Mouse (Mus musculus) limb, embryonic 11.5 days (tissue): ENCODE results near the gene Egfl8. TPM values are rescaled to one million over a fixed set of nuclear protein-coding genes. Genes with fewer than 3 reads are reported as not detected.

Source experiments
- ATAC-seq: fragments of 200-750 bp; cut with Nextera tagmentation; 2 replicates; pipeline ENCODE4 v1.8.0; 2017; ENCODE audit warnings: low read depth; ENCODE audit not compliant: insufficient number of reproducible peaks, low FRiP score, low TSS enrichment
- DNase-seq: peaks from one replicate; pipeline ENCODE4 v3.0.0-alpha.2; 2015; ENCODE audit warnings: low spot score
- H3K27ac ChIP-seq: fragments of 300-500 bp; sonication (generic); replicated peaks from 2 replicates; pipeline ENCODE4 v1.5.1; 2014; ENCODE audit warnings: low read depth, mild to moderate bottlenecking, low read length
- H3K27me3 ChIP-seq: fragments of 300-500 bp; sonication (generic); 2 replicates; pipeline ENCODE4 v1.6.1; 2014; ENCODE audit warnings: mild to moderate bottlenecking, low read length, mixed read lengths; ENCODE audit not compliant: control insufficient read depth, insufficient read depth
- H3K36me3 ChIP-seq: fragments of 300-500 bp; sonication (generic); 2 replicates; pipeline ENCODE4 v1.6.1; 2014; ENCODE audit warnings: mild to moderate bottlenecking, low read length, moderate library complexity, mixed read lengths; ENCODE audit not compliant: control insufficient read depth, insufficient read depth
- H3K4me1 ChIP-seq: fragments of 300-500 bp; sonication (generic); 2 replicates; pipeline ENCODE4 v1.6.1; 2014; ENCODE audit warnings: low read length, mixed read lengths; ENCODE audit not compliant: control insufficient read depth, insufficient read depth
- H3K4me2 ChIP-seq: fragments of 300-500 bp; sonication (generic); 2 replicates; pipeline ENCODE4 v1.6.1; 2014; ENCODE audit warnings: low read depth, mild to moderate bottlenecking, moderate library complexity; ENCODE audit not compliant: severe bottlenecking
- H3K4me3 ChIP-seq: fragments of 300-500 bp; sonication (generic); 2 replicates; pipeline ENCODE4 v1.5.1; 2014; ENCODE audit warnings: low read depth, low read length
- H3K9ac ChIP-seq: fragments of 300-500 bp; sonication (generic); 2 replicates; pipeline ENCODE4 v1.6.1; 2014; ENCODE audit warnings: mild to moderate bottlenecking, low read length
- H3K9me3 ChIP-seq: fragments of 300-500 bp; sonication (generic); 2 replicates; pipeline ENCODE4 v1.6.1; 2016; ENCODE audit warnings: low read length; ENCODE audit not compliant: control insufficient read depth
- WGBS: fragments of 180-500 bp; shearing (Covaris S2); extraction: QIAGEN DNeasy Blood & Tissue Kit; methylation state at CpG from one replicate; pipeline ENCODE4 v1.1.7; 2014; 5-methylcytosine and 5-hydroxymethylcytosine counted together
- polyA plus RNA-seq: library from polyadenylated mRNA; unstranded; fragments of >200 nt; fragmentation: Nextera tagmentation; extraction: Ambion mirVana; gene quantifications from 2 replicates; pipeline ENCODE4 v1.2.1, GENCODE M21; 2014

Gene Egfl8
- polyA plus RNA-seq, 1 experiment from 2014 or later = 3.5 TPM

DNA sequence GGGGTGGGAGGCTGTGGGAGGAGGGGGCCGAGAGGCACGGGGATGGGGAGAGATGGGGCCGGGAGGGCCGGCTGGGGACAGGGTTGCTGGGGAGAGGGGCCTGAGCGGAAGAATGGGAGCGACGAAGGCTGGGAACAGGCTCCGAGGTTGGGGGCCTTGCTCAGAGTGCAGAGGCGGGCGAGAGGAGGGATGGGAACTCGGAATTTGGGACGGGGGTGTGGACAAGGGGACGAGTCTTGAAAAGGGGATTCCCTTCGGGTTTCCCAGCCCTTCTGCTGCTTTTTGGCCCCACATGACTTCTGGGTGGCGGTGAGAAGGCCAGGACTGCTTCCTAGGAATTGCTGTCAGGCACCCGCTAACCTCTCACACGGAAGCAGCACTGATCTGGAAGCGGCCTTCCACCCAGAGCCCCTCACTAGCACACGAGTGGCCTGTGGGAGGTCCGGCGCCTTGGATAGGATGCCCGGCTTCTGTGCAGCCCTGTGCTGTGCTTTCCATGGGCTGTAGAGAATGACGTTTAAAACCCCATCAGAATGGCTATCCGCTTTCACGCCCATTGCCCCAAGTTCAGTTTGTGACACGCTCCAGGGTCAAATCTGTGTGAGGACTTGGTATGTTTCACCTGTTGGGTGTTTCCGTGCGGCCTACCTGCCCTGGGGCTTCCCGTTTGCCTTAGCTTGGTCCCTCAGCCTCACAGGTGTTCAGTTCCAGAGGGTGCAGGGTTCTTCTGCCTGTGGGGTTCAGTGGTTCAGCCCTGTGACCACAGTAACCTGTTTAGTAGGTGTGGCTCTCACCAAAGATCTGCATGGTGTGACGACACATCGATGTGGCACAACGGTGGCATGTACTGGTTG, 9.4 kb downstream of the Egfl8 start:
- Histone ChIP-seq H3K4me3 (peak overlapping the region; percentile 96), H3K4me1 (peaks cover 16% of the 10 kb centered on the region)
- WGBS = 18% methylated on average over 31 of the region's 32 CpGs

DNA sequence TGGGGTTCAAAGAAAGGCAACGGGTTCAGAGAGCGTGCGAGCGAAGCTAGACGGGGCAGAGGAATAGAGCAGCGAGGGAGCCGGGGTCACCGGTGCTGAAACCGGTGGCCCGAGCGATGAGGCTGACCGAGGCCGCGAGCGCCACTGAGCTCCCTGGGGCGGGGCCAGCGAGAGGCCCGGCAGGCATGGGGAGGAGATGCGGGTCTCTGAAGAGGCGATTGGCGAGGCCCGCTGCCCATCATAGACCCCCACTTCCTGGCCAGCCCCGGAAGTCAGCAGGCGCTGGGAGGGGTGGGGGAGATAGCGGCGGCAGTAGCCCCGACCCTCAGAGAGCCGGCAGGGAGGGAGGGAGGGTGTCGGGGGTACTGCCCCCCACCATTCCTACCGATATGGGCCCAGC, 10.2 kb downstream of the Egfl8 start:
- ATAC-seq (peak; percentile 14), DNase-seq (peak; percentile 97)
- Histone ChIP-seq H3K27ac (peak overlapping the region; percentile 72; the same call in 1 of the 2 replicates), H3K9ac (peak overlapping the region; percentile 89), H3K4me3 (peak overlapping the region; percentile 96), H3K4me1 (peaks cover 16% of the 10 kb centered on the region), H3K4me2 (peak overlapping the region; percentile 93), H3K9me3 (no peaks in the 10 kb centered on the region), H3K27me3 (no peaks in the 10 kb centered on the region), H3K36me3 (peaks cover 4% of the 10 kb centered on the region; the same call in 1 of the 2 replicates)
- WGBS = under 1% methylated on average over 23 of the region's 30 CpGs

More for the DNA sequence above, 9.4 kb downstream of the Egfl8 start:
- H3K9ac ChIP-seq = peak overlapping the region; percentile 89
- peaks cover 8% of the 10 kb centered on the region; the same call in 1 of the 2 replicates for H3K36me3 ChIP-seq
- H3K27ac ChIP-seq = peak overlapping the region; percentile 68; the same call in 1 of the 2 replicates
- no peaks in the 10 kb centered on the region for H3K27me3 ChIP-seq
- no peaks in the 10 kb centered on the region for H3K9me3 ChIP-seq
- peak overlapping the region; percentile 93 for H3K4me2 ChIP-seq
- DNase-seq = no peak
- no peak for ATAC-seq

DNA sequence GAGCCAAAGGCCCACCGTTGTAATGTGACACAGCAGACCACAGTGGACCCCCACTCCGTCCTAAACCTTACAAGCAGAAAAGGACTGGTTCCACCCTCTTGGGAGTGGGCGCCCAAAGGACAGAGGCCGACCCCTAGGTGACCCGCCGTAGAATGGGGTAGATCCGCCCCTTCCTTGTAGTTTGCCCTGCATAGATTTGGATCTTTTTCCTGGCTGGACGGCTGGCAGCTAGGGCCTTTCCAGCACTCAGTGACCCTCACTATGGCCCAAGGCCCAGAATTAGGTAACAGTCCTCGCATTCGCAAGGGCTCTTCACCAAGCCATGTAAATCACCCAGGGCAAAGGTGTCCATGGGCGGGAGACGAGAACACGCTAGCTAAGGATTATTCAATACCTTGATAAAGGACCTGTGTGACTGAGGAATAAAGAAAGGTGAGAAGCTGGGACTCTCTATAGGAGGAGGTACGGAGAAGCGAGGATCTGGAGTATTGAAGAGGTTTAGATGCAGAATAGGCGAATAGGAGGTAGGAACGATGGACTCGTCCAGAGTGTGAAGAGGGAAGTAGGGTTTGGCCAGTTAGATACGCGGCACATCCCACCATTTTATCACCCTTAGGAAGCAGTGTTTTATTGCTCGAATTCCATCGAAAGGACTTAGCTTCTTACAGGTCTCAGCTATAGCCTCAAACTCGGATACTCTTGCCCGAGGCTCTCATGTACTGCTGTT, 11.1 kb downstream of the Egfl8 start:
- Histone ChIP-seq H3K27ac (peak overlapping the region; percentile 72), H3K4me1 (peaks cover 16% of the 10 kb centered on the region), H3K4me2 (peak overlapping the region; percentile 93), H3K27me3 (no peaks in the 10 kb centered on the region), H3K4me3 (peak overlapping the region; percentile 96), H3K9ac (peak overlapping the region; percentile 89), H3K9me3 (no peaks in the 10 kb centered on the region), H3K36me3 (peaks cover 7% of the 10 kb centered on the region; the same call in 1 of the 2 replicates)
- WGBS = 10% methylated on average over 24 of the region's 24 CpGs
- ATAC-seq (no peak), DNase-seq (no peak)

DNA sequence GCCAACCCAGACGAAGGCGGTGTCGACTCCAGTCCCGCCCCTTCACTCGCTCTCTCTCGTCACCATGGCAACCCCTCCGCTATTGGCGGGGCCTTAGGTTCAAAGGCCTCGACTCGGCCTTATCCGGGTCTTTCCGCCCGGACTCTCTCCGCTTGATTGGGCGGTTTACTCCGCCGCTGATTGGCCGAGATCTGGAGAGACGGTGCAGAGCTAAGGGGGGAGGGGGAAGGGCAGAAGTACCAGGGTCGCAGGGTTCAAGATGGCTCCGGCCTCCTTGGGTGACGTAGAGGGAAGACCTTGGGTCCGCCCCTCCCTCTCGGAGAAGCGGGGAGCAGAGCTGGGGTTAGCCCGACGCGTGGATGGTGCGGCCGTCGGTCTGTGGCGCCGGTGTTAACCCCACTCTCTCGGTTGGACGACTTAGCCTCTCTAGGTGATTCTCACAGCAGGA, 11.7 kb downstream of the Egfl8 start, which contains the start of gene Agpat1:
TSS of gene Agpat1 (plus strand) at position 202 of the 448 bp plus-strand sequence.
- Histone ChIP-seq H3K27ac (peak within 1 kb of the TSS; percentile 72), H3K36me3 (peaks cover 7% of the 10 kb centered on the region; the same call in 1 of the 2 replicates), H3K9ac (peak within 1 kb of the TSS; percentile 89), H3K4me3 (peak within 1 kb of the TSS; percentile 96), H3K9me3 (no peaks in the 10 kb centered on the region), H3K4me2 (peak within 1 kb of the TSS; percentile 93), H3K27me3 (no peaks in the 10 kb centered on the region), H3K4me1 (peaks cover 16% of the 10 kb centered on the region)
- DNase-seq (peak; percentile 99), ATAC-seq (peak; percentile 90)
- WGBS = 0% methylated on average over 35 of the region's 35 CpGs

DNA sequence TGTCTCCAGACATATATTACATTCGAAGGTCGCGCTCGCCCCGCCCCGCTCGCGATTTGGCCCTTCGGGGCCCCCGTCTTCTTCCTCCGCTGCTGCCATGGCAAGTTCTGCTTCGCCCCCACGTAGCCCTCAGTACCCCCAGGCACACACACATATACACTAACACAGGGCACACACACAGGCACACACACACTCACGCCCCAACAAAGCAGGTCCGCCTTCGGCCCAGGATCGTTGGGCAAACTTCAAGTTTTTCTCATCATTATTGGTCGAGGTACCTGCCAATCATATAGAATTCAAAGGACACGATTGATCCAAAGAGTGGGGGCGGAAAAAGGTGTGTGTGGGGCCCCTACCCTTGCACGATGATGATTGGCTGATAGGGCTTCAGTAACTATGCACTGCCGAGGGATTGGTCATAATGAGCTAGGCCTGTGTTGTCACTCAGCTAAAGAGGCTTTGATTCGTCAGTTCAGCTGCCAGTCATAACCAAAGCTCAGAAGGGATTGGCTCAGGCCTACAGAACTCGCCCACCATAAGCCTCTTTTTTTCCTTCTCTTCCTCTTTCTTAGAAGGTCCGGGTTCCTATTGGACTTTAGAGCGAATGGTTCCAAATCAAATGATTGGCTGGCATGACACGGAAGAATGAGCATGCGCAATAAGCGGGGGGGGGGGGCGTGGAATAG, 12.3 kb downstream of the Egfl8 start, which contains the start of gene Rnf5:
TSS of gene Rnf5 (minus strand) at position 316 of the 686 bp plus-strand sequence.
- peak; percentile 99 for DNase-seq

DNA sequence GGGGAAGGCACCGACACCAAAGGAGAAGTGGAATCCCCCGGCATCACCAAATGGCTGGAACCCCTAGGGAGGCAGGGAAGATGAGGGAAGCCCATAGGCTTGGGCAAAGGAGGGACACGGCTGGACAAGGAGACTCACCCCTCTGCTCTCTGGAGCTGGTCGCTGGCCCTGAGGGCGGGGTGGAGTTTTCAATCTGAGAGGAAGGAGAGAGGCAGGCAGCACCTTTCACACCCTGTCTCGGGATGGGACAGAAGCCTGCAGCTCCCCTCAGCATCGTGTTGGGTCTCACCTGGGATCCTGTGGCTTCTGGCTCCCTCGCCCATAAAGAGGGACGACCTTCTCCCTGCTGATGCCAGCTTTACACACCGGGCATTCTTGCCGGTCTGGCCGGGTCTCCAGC, 14.0 kb downstream of the Egfl8 start:
- Histone ChIP-seq H3K4me1 (peaks cover 25% of the 10 kb centered on the region), H3K9ac (no peak overlapping the region), H3K36me3 (peaks cover 7% of the 10 kb centered on the region; the same call in 1 of the 2 replicates), H3K4me2 (0 out of 2 replicates have a peak overlapping the region, but pooled peaks have one; percentile 73), H3K9me3 (no peaks in the 10 kb centered on the region), H3K27ac (no peak overlapping the region), H3K4me3 (no peak overlapping the region), H3K27me3 (no peaks in the 10 kb centered on the region)
- 85% methylated on average over 12 of the region's 12 CpGs for WGBS
- no peak for ATAC-seq
- DNase-seq = no peak

More for the DNA sequence above, 12.3 kb downstream of the Egfl8 start, which contains the start of gene Rnf5:
- Histone ChIP-seq H3K9ac (peak within 1 kb of the TSS; percentile 66), H3K4me1 (peaks cover 16% of the 10 kb centered on the region), H3K4me3 (peak within 1 kb of the TSS; percentile 96), H3K27me3 (no peaks in the 10 kb centered on the region), H3K27ac (peak within 1 kb of the TSS; percentile 49), H3K4me2 (peak within 1 kb of the TSS; percentile 93), H3K9me3 (no peaks in the 10 kb centered on the region), H3K36me3 (peaks cover 7% of the 10 kb centered on the region; the same call in 1 of the 2 replicates)
- WGBS = under 1% methylated on average over 30 of the region's 30 CpGs
- peak; percentile 97 for ATAC-seq

DNA sequence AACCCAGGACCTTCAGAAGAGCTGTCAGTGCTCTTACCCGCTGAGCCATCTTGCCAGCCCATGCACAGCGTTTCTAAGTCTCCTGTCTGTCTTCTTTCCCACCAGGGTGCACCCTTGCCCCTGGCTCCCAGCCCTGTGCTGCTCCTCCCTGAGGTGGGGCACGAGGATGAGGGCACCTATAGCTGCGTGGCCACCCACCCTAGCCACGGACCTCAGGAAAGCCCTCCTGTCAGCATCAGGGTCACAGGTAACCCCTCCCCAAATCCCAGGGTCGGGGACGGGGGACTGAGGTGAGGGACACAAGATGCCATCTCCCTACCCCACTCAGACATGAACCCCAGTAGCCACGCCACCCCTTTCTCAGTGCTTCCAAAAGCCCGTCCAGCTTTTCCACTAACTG, 15.9 kb downstream of the Egfl8 start:
- 81% methylated on average over 9 of the region's 9 CpGs for WGBS
- no peak for DNase-seq
- H3K9me3 ChIP-seq = no peaks in the 10 kb centered on the region
- H3K9ac ChIP-seq = no peak overlapping the region
- H3K27ac ChIP-seq = no peak overlapping the region
- peaks cover 17% of the 10 kb centered on the region for H3K4me1 ChIP-seq
- H3K27me3 ChIP-seq = no peaks in the 10 kb centered on the region
- H3K36me3 ChIP-seq = peaks cover 12% of the 10 kb centered on the region; the same call in 1 of the 2 replicates
- H3K4me2 ChIP-seq = no peak overlapping the region
- ATAC-seq = no peak
- H3K4me3 ChIP-seq = no peak overlapping the region
